Mouse (Mus musculus) forebrain, embryonic 16.5 days (tissue): Measurements from ENCODE around the gene Cyp26a1. TPM values are rescaled to one million over a fixed set of nuclear protein-coding genes. Genes with fewer than 3 reads are reported as not detected.

Source experiments
- polyA plus RNA-seq: library from polyadenylated mRNA; unstranded; fragments of >200 nt; fragmentation: Nextera tagmentation; extraction: Ambion mirVana; gene quantifications from 2 replicates; pipeline ENCODE4 v1.2.1, GENCODE M21; 2015

The Cyp26a1 gene
- polyA plus RNA-seq, 1 experiment from 2014 or later, result not detected

Other genes with a start within 250 kb of the Cyp26a1 start
- gene Exoc6, start 147.4 kb upstream of the Cyp26a1 start, polyA plus RNA-seq, result 28.3 and 30.1 TPM in 2 replicates
- not detected in 2 replicates for gene Cyp26c1, start 12.2 kb upstream of the Cyp26a1 start, polyA plus RNA-seq